Mouse (Mus musculus) neural tube, embryonic 12.5 days (tissue): ENCODE results near the gene Itga2. TPM values are rescaled to one million over a fixed set of nuclear protein-coding genes. Genes with fewer than 3 reads are reported as not detected.
A peak's percentile ranks its signal among the peaks of the same experiment; 100 is the strongest.

Experiments used
- ATAC-seq: fragments of 200-750 bp; cut with Nextera tagmentation; 2 replicates; pipeline ENCODE4 v1.8.0; 2017; ENCODE audit warnings: low read depth, mild to moderate bottlenecking, moderate TSS enrichment, moderate library complexity; ENCODE audit not compliant: low FRiP score
- H3K27ac ChIP-seq: fragments of 300-500 bp; sonication (generic); 2 replicates; pipeline ENCODE4 v1.5.1; 2016
- H3K27me3 ChIP-seq: fragments of 300-500 bp; sonication (generic); replicated peaks from 2 replicates; pipeline ENCODE4 v1.6.1; 2016; ENCODE audit warnings: mild to moderate bottlenecking
- H3K36me3 ChIP-seq: fragments of 300-500 bp; sonication (generic); 2 replicates; pipeline ENCODE4 v1.6.1; 2016; ENCODE audit warnings: mild to moderate bottlenecking
- H3K4me1 ChIP-seq: fragments of 300-500 bp; sonication (generic); 2 replicates; pipeline ENCODE4 v1.6.1; 2016
- H3K4me2 ChIP-seq: fragments of 300-500 bp; sonication (generic); replicated peaks from 2 replicates; pipeline ENCODE4 v1.6.1; 2016; ENCODE audit warnings: mild to moderate bottlenecking
- H3K4me3 ChIP-seq: fragments of 300-500 bp; sonication (generic); 2 replicates; pipeline ENCODE4 v1.5.1; 2016
- H3K9ac ChIP-seq: fragments of 300-500 bp; sonication (generic); 2 replicates; pipeline ENCODE4 v1.6.1; 2016; ENCODE audit warnings: mild to moderate bottlenecking
- H3K9me3 ChIP-seq: fragments of 300-500 bp; sonication (generic); 2 replicates; pipeline ENCODE4 v1.6.1; 2016; ENCODE audit warnings: mild to moderate bottlenecking
- WGBS: fragments of 180-500 bp; shearing (Covaris S2); methylation state at CpG from one replicate; pipeline ENCODE4 v1.1.7; 2016; 5-methylcytosine and 5-hydroxymethylcytosine counted together
- polyA plus RNA-seq: library from polyadenylated mRNA; unstranded; fragments of >200 nt; fragmentation: Nextera tagmentation; extraction: Ambion mirVana; gene quantifications from 2 replicates; pipeline ENCODE4 v1.2.1, GENCODE M21; 2016

Itga2 gene
- polyA plus RNA-seq, 1 experiment from 2014 or later, result 1.3 TPM

DNA sequence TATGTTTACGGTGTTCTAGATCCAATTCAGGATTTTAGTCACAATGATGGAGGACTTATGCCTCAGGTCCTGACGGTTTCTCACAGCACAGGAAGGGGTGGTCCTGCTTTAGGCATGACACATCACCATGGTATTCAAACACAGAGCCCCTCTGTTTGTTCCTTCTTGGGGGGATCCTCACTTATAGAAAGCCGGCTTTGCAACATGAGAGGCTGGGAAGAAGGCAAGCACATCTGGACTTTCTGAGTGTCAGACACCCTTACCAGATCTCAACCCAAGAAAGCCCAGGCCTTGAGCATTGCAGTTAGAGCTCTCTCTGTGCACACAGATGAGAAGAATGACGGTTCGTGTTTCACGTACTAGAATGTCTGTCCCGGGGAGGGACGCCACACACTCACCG is 92.8 kb downstream of the Itga2 start:
- Histone ChIP-seq H3K9ac (no peak overlapping the region), H3K27me3 (no peaks in the 10 kb centered on the region), H3K4me2 (no peak overlapping the region), H3K4me3 (no peak overlapping the region), H3K4me1 (peaks cover 13% of the 10 kb centered on the region; the same call in 1 of the 2 replicates), H3K9me3 (no peaks in the 10 kb centered on the region), H3K36me3 (0 out of 2 replicates have a peak, but pooled peaks cover 2% of the 10 kb centered on the region), H3K27ac (no peak overlapping the region)
- WGBS, result 79% methylated on average over 9 of the region's 9 CpGs
- ATAC-seq, result no peak; the same call in 1 of the 2 replicates

DNA sequence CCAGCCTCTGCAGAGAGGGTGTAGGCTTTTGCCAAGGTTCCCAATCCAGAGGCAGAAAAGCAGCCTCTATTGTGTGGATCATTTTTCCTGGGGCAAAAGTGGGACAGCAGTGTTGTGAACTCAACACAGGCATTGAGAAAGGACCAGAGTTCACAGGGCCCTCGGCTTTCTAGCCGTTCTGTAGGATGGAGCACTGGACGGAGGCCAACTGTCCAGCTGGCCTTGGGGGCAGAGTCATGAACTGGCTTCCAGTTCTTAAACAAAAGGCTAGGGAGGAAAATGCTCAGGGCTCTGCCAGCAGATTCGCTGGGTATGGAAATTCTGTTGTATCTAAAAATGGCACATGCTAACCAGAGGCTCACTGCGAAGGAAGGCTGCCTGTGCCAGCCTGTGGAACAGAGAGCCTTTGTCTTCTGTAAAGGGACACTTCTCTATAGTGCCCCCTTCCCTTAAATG is 93.3 kb downstream of the Itga2 start:
- Histone ChIP-seq H3K27me3 (no peaks in the 10 kb centered on the region), H3K27ac (peak overlapping the region; percentile 33; the same call in 1 of the 2 replicates), H3K36me3 (0 out of 2 replicates have a peak, but pooled peaks cover 2% of the 10 kb centered on the region), H3K9ac (no peak overlapping the region), H3K9me3 (no peaks in the 10 kb centered on the region), H3K4me1 (peaks cover 13% of the 10 kb centered on the region; the same call in 1 of the 2 replicates), H3K4me2 (no peak overlapping the region), H3K4me3 (no peak overlapping the region)
- peak; percentile 69 for ATAC-seq
- 44% methylated on average over 5 of the region's 5 CpGs for WGBS

DNA sequence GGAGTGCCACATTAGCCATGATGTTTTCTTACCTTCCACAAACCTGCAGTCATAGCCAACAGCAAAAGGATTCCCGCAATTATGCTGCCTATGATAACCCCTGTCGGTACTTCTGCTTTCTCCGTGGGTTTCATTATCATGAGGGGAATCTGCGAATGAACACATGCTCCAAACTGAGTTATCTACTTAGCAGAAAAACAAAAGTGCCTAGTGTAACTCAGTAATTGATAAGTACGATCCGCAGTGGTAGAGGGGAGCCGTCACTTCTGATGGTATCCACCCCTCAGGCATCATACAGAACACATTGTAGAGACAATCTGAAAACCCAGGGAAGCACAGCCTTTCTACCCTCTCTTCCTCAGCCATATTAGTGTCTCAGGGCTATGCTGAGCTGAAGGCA is 94.8 kb downstream of the Itga2 start:
- H3K4me2 ChIP-seq, result no peak overlapping the region
- no peaks in the 10 kb centered on the region for H3K27me3 ChIP-seq
- H3K36me3 ChIP-seq, result 0 out of 2 replicates have a peak, but pooled peaks cover 2% of the 10 kb centered on the region
- no peak overlapping the region for H3K27ac ChIP-seq
- no peak overlapping the region for H3K9ac ChIP-seq
- H3K4me1 ChIP-seq, result peaks cover 13% of the 10 kb centered on the region; the same call in 1 of the 2 replicates
- ATAC-seq, result no peak
- H3K9me3 ChIP-seq, result no peaks in the 10 kb centered on the region
- WGBS, result 81% methylated on average over 7 of the region's 7 CpGs
- H3K4me3 ChIP-seq, result no peak overlapping the region

DNA sequence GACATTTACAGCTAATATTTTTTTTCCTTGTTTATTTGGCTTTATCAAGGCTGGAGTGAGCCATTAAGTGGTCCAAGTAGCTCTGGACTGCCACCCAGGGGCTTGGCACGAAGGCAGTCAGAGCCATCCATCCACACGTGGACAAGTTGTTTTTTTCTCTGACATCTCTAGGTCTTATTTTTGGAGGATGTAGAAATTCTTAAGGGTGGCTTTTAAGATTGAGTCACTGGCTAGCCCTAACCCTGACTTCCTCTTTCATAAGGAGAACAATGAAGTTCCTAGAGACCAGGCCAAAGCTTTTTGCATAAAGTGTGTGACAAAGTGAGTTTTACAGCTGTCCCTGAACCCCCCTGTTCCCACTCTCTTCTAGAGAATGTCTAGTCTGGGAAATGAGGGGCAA is 97.3 kb downstream of the Itga2 start:
- no peak overlapping the region for H3K4me2 ChIP-seq
- H3K27ac ChIP-seq, result no peak overlapping the region

DNA sequence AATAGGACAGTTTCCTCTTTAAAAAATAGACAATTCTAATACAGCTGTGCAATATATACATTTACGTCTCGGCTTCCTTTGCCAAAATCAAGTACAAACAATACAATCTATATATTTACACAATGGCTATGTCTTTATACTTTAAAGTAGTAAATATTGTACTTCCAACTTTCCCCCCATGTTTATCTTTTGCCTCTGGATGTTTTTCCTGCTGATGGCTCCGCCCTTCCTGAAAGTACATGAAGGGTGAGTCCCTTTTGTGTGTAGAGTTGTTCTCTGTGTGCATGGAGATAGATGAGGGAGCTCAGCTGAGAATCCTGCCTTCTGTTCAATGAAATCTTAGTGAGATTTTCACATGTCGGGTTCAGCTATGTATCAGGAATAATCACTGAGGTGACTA is 98.5 kb downstream of the Itga2 start:
- no peaks in the 10 kb centered on the region for H3K27me3 ChIP-seq
- H3K9ac ChIP-seq, result no peak overlapping the region
- H3K4me1 ChIP-seq, result peaks cover 8% of the 10 kb centered on the region; the same call in 1 of the 2 replicates
- no peak overlapping the region for H3K4me3 ChIP-seq
- H3K9me3 ChIP-seq, result no peaks in the 10 kb centered on the region
- WGBS, result 90% methylated on average over 4 of the region's 4 CpGs
- no peak overlapping the region for H3K4me2 ChIP-seq
- no peak overlapping the region for H3K27ac ChIP-seq
- peaks cover 19% of the 10 kb centered on the region; the same call in 1 of the 2 replicates for H3K36me3 ChIP-seq
- no peak for ATAC-seq

More for the DNA sequence above, 97.3 kb downstream of the Itga2 start:
- H3K4me3 ChIP-seq, result no peak overlapping the region
- no peaks in the 10 kb centered on the region for H3K27me3 ChIP-seq
- H3K9ac ChIP-seq, result no peak overlapping the region
- peaks cover 13% of the 10 kb centered on the region; the same call in 1 of the 2 replicates for H3K4me1 ChIP-seq
- no peak for ATAC-seq
- H3K36me3 ChIP-seq, result peaks cover 15% of the 10 kb centered on the region; the same call in 1 of the 2 replicates
- H3K9me3 ChIP-seq, result no peaks in the 10 kb centered on the region
- WGBS, result 57% methylated on average over 2 of the region's 2 CpGs

DNA sequence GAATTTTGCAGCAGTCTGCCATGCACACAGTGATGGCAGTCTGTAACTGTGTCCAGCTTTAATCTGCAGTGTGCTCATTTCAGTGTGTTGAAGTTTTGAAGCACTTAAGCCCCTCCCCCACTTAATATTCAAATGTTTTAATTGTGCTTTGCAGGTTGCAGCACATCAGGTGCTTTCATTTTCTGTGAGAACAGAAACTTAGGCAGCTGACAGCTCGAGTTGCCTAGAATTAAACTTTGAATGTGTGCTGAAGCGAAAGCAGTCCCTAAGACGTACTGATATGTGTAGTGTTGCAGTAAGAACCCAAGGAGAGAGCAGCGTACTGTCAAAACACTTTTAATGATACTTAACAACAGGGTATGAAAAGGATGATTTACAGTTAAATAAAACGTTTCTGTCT is 99.1 kb downstream of the Itga2 start:
- 75% methylated on average over 5 of the region's 5 CpGs for WGBS
- Histone ChIP-seq H3K4me2 (no peak overlapping the region), H3K4me1 (peaks cover 7% of the 10 kb centered on the region; the same call in 1 of the 2 replicates), H3K36me3 (peaks cover 20% of the 10 kb centered on the region; the same call in 1 of the 2 replicates), H3K27me3 (no peaks in the 10 kb centered on the region), H3K9ac (no peak overlapping the region), H3K27ac (no peak overlapping the region), H3K9me3 (no peaks in the 10 kb centered on the region), H3K4me3 (no peak overlapping the region)
- ATAC-seq, result no peak

DNA sequence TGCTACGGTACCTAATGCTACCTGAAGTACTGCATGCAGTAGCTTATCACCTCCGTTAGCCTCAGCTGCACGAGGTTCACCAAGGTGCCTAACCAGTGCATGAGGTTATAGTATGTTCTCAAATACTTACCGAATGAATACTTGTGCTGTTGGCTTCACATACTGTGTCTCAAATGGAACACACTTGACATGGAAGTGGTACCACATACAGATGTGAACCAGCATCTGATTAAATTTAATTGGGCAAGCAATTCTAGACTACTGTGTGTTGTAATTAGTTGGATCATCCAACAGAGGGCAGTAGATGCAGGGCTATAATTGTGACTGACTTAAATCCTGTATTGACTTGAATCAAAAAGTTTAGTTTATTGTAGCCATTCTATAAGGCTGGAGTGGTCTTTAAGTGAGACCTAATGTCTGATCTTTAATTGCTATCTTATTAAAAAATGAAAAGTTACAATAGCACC is 100.5 kb downstream of the Itga2 start:
- Histone ChIP-seq H3K4me3 (no peak overlapping the region), H3K36me3 (peaks cover 32% of the 10 kb centered on the region), H3K4me2 (no peak overlapping the region), H3K9me3 (no peaks in the 10 kb centered on the region), H3K27ac (no peak overlapping the region), H3K9ac (no peak overlapping the region), H3K4me1 (no peaks in the 10 kb centered on the region), H3K27me3 (no peaks in the 10 kb centered on the region)
- 85% methylated on average over 4 of the region's 4 CpGs for WGBS
- peak; percentile 57 for ATAC-seq

DNA sequence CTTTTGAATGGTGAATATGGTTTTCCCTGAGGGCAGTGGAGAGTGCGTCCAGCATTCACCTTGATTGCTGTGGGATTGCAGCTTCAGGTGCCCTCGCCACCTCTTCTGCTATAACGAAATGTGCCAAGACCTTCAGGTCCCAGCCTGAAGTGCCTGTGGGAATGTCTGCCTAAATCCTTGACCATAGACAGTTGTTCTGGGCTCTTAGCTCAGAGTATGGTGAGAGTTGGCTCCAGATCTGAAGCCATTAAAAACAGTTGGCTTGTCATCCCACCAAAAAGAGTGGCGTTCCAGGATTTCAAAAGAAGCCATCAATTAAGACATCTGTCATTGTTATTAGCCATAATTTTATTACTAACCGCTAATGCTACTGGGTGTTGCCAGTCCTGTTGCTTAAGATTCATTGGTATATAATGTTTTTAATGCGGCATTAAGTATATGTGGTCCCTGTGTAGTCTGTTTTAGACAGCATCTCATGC is 106.5 kb downstream of the Itga2 start:
- no peaks in the 10 kb centered on the region for H3K27me3 ChIP-seq
- H3K4me1 ChIP-seq, result no peaks in the 10 kb centered on the region
- H3K36me3 ChIP-seq, result peaks cover 36% of the 10 kb centered on the region
- 94% methylated on average over 6 of the region's 6 CpGs for WGBS
- no peak overlapping the region for H3K4me3 ChIP-seq
- H3K9ac ChIP-seq, result no peak overlapping the region
- ATAC-seq, result no peak
- no peak overlapping the region for H3K4me2 ChIP-seq
- H3K9me3 ChIP-seq, result no peaks in the 10 kb centered on the region
- H3K27ac ChIP-seq, result no peak overlapping the region

DNA sequence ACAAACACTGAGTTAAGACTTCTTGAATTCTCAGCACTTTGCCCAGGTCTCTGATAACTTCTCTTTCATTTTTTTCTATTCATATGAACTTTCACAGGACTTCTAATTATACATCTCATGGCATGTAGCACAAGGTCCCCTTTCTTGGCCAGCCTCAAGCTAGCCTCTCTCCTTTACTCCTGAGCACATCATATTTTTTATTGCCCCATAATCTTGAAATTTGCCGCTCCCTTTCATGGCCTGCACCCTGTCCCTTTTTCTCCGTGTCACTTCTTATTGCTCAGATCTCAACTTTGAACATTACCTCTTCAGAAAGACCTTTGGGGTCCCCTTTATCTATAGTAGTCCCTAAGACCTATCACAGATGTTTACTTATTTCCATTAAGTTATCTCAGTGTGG is 109.0 kb downstream of the Itga2 start:
- H3K36me3 ChIP-seq, result peaks cover 27% of the 10 kb centered on the region
- H3K27me3 ChIP-seq, result no peaks in the 10 kb centered on the region
- 94% methylated on average over 2 of the region's 2 CpGs for WGBS
- H3K9ac ChIP-seq, result no peak overlapping the region
- no peaks in the 10 kb centered on the region for H3K9me3 ChIP-seq
- no peak overlapping the region for H3K27ac ChIP-seq
- no peak overlapping the region for H3K4me2 ChIP-seq
- H3K4me3 ChIP-seq, result no peak overlapping the region
- ATAC-seq, result no peak
- H3K4me1 ChIP-seq, result peaks cover 8% of the 10 kb centered on the region

DNA sequence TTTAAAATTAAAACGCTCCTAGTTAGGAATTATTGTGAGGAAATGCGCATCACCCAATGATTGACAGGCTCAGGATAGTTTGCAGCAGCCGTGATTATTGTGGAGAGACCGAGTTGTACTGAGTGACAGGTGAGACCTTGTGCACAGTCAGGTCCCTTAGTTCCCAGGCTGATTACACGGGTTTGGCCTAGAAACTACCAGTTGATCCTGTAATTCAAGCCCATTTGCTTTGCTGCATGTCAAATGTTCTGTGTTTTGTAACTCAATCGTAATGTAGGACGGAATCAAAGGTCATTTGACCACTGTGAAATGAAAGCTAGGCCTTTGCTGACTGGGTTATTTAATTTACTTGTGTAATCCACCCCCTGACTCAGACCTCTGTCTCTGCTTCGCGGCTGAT is 113.4 kb downstream of the Itga2 start:
- ATAC-seq, result peak; percentile 77
- WGBS, result 35% methylated on average over 9 of the region's 9 CpGs
- Histone ChIP-seq H3K4me3 (peak overlapping the region; percentile 77), H3K4me1 (peaks cover 11% of the 10 kb centered on the region), H3K4me2 (peak overlapping the region; percentile 87), H3K9me3 (no peaks in the 10 kb centered on the region), H3K9ac (peak overlapping the region; percentile 56), H3K27me3 (no peaks in the 10 kb centered on the region), H3K36me3 (peaks cover 3% of the 10 kb centered on the region; the same call in 1 of the 2 replicates), H3K27ac (no peak overlapping the region)

DNA sequence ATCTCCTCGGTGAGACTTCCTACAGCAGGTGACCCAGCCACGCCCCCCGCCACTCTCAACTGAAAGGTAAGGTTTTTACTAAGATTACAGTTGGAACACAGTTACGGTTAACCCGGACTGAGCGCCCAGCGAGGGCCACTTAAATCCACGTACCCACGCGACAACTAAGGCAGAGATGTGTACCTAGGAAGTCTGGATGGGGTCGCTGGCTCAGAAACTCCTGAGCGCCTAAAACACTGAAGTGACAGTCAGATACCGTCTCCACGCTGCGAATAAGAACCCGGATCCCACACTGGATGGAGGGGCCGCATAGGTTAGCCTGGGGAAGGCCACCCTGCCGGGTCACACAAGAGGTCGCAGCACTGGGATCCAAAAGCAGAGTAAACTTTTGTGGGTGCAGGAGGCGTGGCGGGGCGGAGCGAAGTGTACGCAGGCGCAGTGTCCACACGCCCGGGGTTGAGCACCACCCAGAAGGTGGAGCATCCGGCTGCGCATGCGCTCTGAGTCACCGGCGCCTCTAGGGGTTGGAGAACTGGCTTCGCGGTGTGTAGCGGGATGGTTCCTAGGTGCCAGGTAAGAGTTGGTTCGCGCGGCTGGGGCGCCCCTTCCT is 114.0 kb downstream of the Itga2 start, which contains the start of gene Mocs2:
Gene Mocs2, plus strand, starts transcription at position 486 of the 610 bp plus-strand sequence.
- peak within 1 kb of the TSS; percentile 56 for H3K9ac ChIP-seq
- peak within 1 kb of the TSS; percentile 87 for H3K4me2 ChIP-seq
- no peak within 1 kb of the TSS for H3K27ac ChIP-seq
- H3K27me3 ChIP-seq, result no peaks in the 10 kb centered on the region
- H3K4me3 ChIP-seq, result peak within 1 kb of the TSS; percentile 77
- H3K36me3 ChIP-seq, result no peaks in the 10 kb centered on the region
- no peaks in the 10 kb centered on the region for H3K9me3 ChIP-seq
- peaks cover 11% of the 10 kb centered on the region for H3K4me1 ChIP-seq
- ATAC-seq, result peak; percentile 99
- WGBS, result under 1% methylated on average over 39 of the region's 39 CpGs

DNA sequence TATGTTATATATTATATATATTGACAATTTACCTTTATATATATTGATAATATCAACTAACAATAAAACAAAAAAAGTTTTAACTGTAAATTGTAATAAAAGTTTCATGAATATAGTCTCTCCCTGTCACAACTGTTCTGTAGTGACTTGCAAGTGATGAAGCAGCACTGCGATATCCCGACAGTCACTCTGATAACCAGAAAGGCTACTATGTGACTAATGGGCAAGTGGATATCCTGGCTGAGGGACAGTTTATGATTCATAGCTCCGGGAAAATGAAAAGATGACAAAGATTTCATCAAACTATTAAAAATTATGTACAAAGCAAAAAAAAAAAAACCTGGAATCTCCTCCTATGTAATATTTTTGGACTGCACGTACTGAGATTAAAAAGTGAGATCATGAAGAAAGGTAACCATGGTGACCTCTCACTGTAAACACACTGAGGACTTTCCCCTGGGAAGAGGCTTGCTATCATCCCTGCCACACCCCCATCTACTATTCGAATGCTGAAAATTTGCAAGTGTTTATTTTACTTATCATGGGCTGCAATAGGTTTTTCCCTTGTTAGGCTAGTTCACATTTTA is 122.2 kb downstream of the Itga2 start:
- H3K9me3 ChIP-seq, result no peaks in the 10 kb centered on the region
- no peaks in the 10 kb centered on the region for H3K27me3 ChIP-seq
- no peak for ATAC-seq
- no peak overlapping the region for H3K4me3 ChIP-seq
- H3K4me2 ChIP-seq, result no peak overlapping the region
- H3K9ac ChIP-seq, result no peak overlapping the region
- no peaks in the 10 kb centered on the region for H3K4me1 ChIP-seq
- WGBS, result 89% methylated on average over 5 of the region's 5 CpGs
- H3K27ac ChIP-seq, result no peak overlapping the region
- no peaks in the 10 kb centered on the region for H3K36me3 ChIP-seq
